Mouse (Mus musculus): ENCODE measurements around the gene Elmsan1. TPM values are rescaled to one million over a fixed set of nuclear protein-coding genes. Genes with fewer than 3 reads are reported as not detected.
A peak's percentile ranks its signal among the peaks of the same experiment; 100 is the strongest.

The Elmsan1 gene
- total RNA-seq, 1 experiment: 9.6 TPM

- H3K27ac ChIP-seq (ENCODE audit: insufficient read depth, low read depth, low read length, poor library complexity, severe bottlenecking): 0 out of 2 replicates have a peak overlapping the region, but pooled peaks have one; percentile 0
- in situ Hi-C loops (cut with MboI; ENCODE audit: low sequenced_read_pairs in 2 of 2, unreplicated experiment in 2 of 2): no loop called here
- no peak for DNase-seq (ENCODE audit: low read depth, low spot score)
- no peaks in the 10 kb centered on the region for H3K9me3 ChIP-seq (ENCODE audit: control insufficient read depth, insufficient read depth, low read depth, low read length)
- H3K4me3 ChIP-seq (ENCODE audit: insufficient read depth in 1 of 2, low read depth in 1 of 2, low read length in 2 of 2, poor library complexity in 1 of 2, severe bottlenecking in 1 of 2): no peak overlapping the region
- H3K36me3 ChIP-seq (ENCODE audit: control insufficient read depth, insufficient read depth, low read length, poor library complexity, severe bottlenecking): no peaks in the 10 kb centered on the region
- TF ChIP-seq HCFC1 (IDR thresholded peaks at IDR 0.05; ENCODE audit: borderline replicate concordance, insufficient read depth, low read length) (no peak), MAFK (IDR thresholded peaks at IDR 0.05; ENCODE audit: insufficient read depth, low read depth, low read length) (no peak), ZNF384 (IDR thresholded peaks at IDR 0.05; ENCODE audit: low read depth, low read length) (no peak), CHD2 (IDR thresholded peaks at IDR 0.05; ENCODE audit: low read depth, low read length) (no peak), ZC3H11A (IDR thresholded peaks at IDR 0.05; ENCODE audit: borderline replicate concordance, low read depth, low read length) (no peak)
- H3K9ac ChIP-seq (ENCODE audit: insufficient read depth, low read depth, low read length, poor library complexity, severe bottlenecking): no peak overlapping the region
- peaks cover 30 to 56% of the 10 kb centered on the region in 2 experiments for H3K4me1 ChIP-seq (ENCODE audit: control insufficient read depth in 2 of 2, insufficient read depth in 2 of 2, low read length in 2 of 2, poor library complexity in 1 of 2)
These were observed 17.5 kb downstream of the Elmsan1 start for GRCm38 (mm10) chr12:84201222-84201621.

GRCm38 (mm10) chr12:84198880-84199279, 19.8 kb downstream of the Elmsan1 start:
- TF ChIP-seq HCFC1 (IDR thresholded peaks at IDR 0.05; ENCODE audit: borderline replicate concordance, insufficient read depth, low read length): no peak
- no peak for TF ChIP-seq ZC3H11A (IDR thresholded peaks at IDR 0.05; ENCODE audit: borderline replicate concordance, low read depth, low read length)
- no peak for TF ChIP-seq ZNF384 (IDR thresholded peaks at IDR 0.05; ENCODE audit: low read depth, low read length)
- no peak for TF ChIP-seq MAFK (IDR thresholded peaks at IDR 0.05; ENCODE audit: insufficient read depth, low read depth, low read length)
- no peak for TF ChIP-seq CHD2 (IDR thresholded peaks at IDR 0.05; ENCODE audit: low read depth, low read length)
- Histone ChIP-seq H3K4me3 (ENCODE audit: insufficient read depth in 1 of 2, low read depth in 1 of 2, low read length in 2 of 2, poor library complexity in 1 of 2, severe bottlenecking in 1 of 2) (no peak overlapping the region), H3K9me3 (ENCODE audit: control insufficient read depth, insufficient read depth, low read depth, low read length) (no peaks in the 10 kb centered on the region), H3K36me3 (ENCODE audit: control insufficient read depth, insufficient read depth, low read length, poor library complexity, severe bottlenecking) (no peaks in the 10 kb centered on the region), H3K27ac (ENCODE audit: insufficient read depth, low read depth, low read length, poor library complexity, severe bottlenecking) (no peak overlapping the region), H3K9ac (ENCODE audit: insufficient read depth, low read depth, low read length, poor library complexity, severe bottlenecking) (no peak overlapping the region), H3K4me1 (ENCODE audit: control insufficient read depth in 2 of 2, insufficient read depth in 2 of 2, low read length in 2 of 2, poor library complexity in 1 of 2) (peaks cover 41 to 55% of the 10 kb centered on the region in 2 experiments)
- no peak for DNase-seq (ENCODE audit: low read depth, low spot score)
- in situ Hi-C loops (cut with MboI; ENCODE audit: low sequenced_read_pairs in 2 of 2, unreplicated experiment in 2 of 2): no loop called here

GRCm38 (mm10) chr12:84198076-84198679, 20.5 kb downstream of the Elmsan1 start:
- in situ Hi-C loops (cut with MboI; ENCODE audit: low sequenced_read_pairs in 2 of 2, unreplicated experiment in 2 of 2): no loop called here
- TF ChIP-seq HCFC1 (IDR thresholded peaks at IDR 0.05; ENCODE audit: borderline replicate concordance, insufficient read depth, low read length) (no peak), CHD2 (IDR thresholded peaks at IDR 0.05; ENCODE audit: low read depth, low read length) (no peak), ZNF384 (IDR thresholded peaks at IDR 0.05; ENCODE audit: low read depth, low read length) (no peak), MAFK (IDR thresholded peaks at IDR 0.05; ENCODE audit: insufficient read depth, low read depth, low read length) (no peak), ZC3H11A (IDR thresholded peaks at IDR 0.05; ENCODE audit: borderline replicate concordance, low read depth, low read length) (no peak)
- no peaks in the 10 kb centered on the region for H3K9me3 ChIP-seq (ENCODE audit: control insufficient read depth, insufficient read depth, low read depth, low read length)
- no peak overlapping the region for H3K9ac ChIP-seq (ENCODE audit: insufficient read depth, low read depth, low read length, poor library complexity, severe bottlenecking)
- H3K4me1 ChIP-seq (ENCODE audit: control insufficient read depth in 2 of 2, insufficient read depth in 2 of 2, low read length in 2 of 2, poor library complexity in 1 of 2): peaks cover 37 to 49% of the 10 kb centered on the region in 2 experiments
- H3K4me3 ChIP-seq (ENCODE audit: insufficient read depth in 1 of 2, low read depth in 1 of 2, low read length in 2 of 2, poor library complexity in 1 of 2, severe bottlenecking in 1 of 2): no peak overlapping the region
- no peak overlapping the region for H3K27ac ChIP-seq (ENCODE audit: insufficient read depth, low read depth, low read length, poor library complexity, severe bottlenecking)
- H3K36me3 ChIP-seq (ENCODE audit: control insufficient read depth, insufficient read depth, low read length, poor library complexity, severe bottlenecking): no peaks in the 10 kb centered on the region
- DNase-seq (ENCODE audit: low read depth, low spot score): no peak

GRCm38 (mm10) chr12:84195195-84195594, 23.5 kb downstream of the Elmsan1 start:
- no peak overlapping the region for H3K4me3 ChIP-seq (ENCODE audit: insufficient read depth in 1 of 2, low read depth in 1 of 2, low read length in 2 of 2, poor library complexity in 1 of 2, severe bottlenecking in 1 of 2)
- H3K9me3 ChIP-seq (ENCODE audit: control insufficient read depth, insufficient read depth, low read depth, low read length): no peaks in the 10 kb centered on the region
- in situ Hi-C loops (cut with MboI; ENCODE audit: low sequenced_read_pairs in 2 of 2, unreplicated experiment in 2 of 2): no loop called here
- H3K9ac ChIP-seq (ENCODE audit: insufficient read depth, low read depth, low read length, poor library complexity, severe bottlenecking): no peak overlapping the region
- no peak for TF ChIP-seq ZC3H11A (IDR thresholded peaks at IDR 0.05; ENCODE audit: borderline replicate concordance, low read depth, low read length)
- TF ChIP-seq HCFC1 (IDR thresholded peaks at IDR 0.05; ENCODE audit: borderline replicate concordance, insufficient read depth, low read length): no peak
- TF ChIP-seq CHD2 (IDR thresholded peaks at IDR 0.05; ENCODE audit: low read depth, low read length): no peak
- no peak for TF ChIP-seq ZNF384 (IDR thresholded peaks at IDR 0.05; ENCODE audit: low read depth, low read length)
- no peak for TF ChIP-seq MAFK (IDR thresholded peaks at IDR 0.05; ENCODE audit: insufficient read depth, low read depth, low read length)
- no peaks in the 10 kb centered on the region for H3K36me3 ChIP-seq (ENCODE audit: control insufficient read depth, insufficient read depth, low read length, poor library complexity, severe bottlenecking)
- DNase-seq (ENCODE audit: low read depth, low spot score): no peak
- peaks cover 31 to 41% of the 10 kb centered on the region in 2 experiments; a peak in 3 of 4 replicates for H3K4me1 ChIP-seq (ENCODE audit: control insufficient read depth in 2 of 2, insufficient read depth in 2 of 2, low read length in 2 of 2, poor library complexity in 1 of 2)
- H3K27ac ChIP-seq (ENCODE audit: insufficient read depth, low read depth, low read length, poor library complexity, severe bottlenecking): no peak overlapping the region

Data from ES-E14 (cell line).